Mouse (Mus musculus) hematopoietic stem cell, adult 5-6 weeks (primary cell): ENCODE data around the gene Tmprss15. TPM values are rescaled to one million over a fixed set of nuclear protein-coding genes. Genes with fewer than 3 reads are reported as not detected.

ENCODE experiments used
- ATAC-seq, 2 experiments: fragments of 125-278 bp in 1 of 2; replicated peaks in 1 of 2; 2 replicates each; pipeline ENCODE4 v1.8.0; 2016 to 2017; ENCODE audit warnings: inconsistent platforms in 2 of 2, mild to moderate bottlenecking in 2 of 2, moderate number of reproducible peaks in 2 of 2, low read depth in 1 of 2, moderate TSS enrichment in 1 of 2; ENCODE audit not compliant: low FRiP score in 2 of 2, poor library complexity in 2 of 2, severe bottlenecking in 2 of 2, insufficient read depth in 1 of 2, low TSS enrichment in 1 of 2
- total RNA-seq: library from RNA; stranded (forward); fragments of 172-1452, 232-1000 nt; gene quantifications from 2 replicates; pipeline ENCODE4 v1.2.3, GENCODE M21; 2017

Tmprss15 gene
- total RNA-seq, result not detected in 2 replicates

DNA sequence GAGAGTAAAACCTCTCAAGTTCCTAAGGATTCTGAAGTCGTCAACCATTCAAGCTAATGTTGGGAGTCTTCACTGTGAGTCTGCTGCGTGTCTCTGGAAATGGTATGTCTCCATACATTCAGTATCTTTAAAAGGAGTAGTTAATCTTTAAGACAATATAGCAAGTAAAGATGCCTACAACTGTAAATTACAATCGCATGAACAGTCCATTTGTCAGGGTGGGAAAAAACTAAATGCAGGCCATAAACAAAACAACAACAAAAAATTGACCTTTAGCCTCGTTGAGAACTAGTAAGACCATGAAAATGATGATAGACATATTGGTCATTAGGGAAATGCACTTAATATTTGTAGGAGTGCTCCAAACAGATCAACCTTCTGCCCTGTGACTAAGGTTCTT lies at the start of gene Tmprss15:
Gene Tmprss15 (minus strand): TSS at position 101 of the 400 bp plus-strand sequence.
- no peak for ATAC-seq

DNA sequence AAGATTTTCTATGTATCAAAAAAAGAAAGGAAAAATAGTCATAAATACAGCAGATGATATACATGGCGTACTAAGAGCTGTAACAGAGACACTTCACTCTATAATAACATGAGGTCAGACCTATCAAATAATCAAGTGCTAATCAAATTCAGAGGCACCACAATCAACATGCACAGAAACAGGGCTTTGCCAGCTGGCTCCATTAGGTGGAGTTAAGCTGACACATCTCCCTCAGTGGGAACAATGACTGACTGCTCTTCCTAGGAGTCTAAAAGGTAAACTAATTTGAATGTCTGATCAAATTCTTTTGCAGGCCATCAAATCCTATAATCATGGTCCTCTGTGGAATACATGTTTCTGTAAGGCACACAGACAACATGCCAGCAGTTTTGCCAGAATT lies 24.0 kb upstream of the Tmprss15 start:
- no peak for ATAC-seq

DNA sequence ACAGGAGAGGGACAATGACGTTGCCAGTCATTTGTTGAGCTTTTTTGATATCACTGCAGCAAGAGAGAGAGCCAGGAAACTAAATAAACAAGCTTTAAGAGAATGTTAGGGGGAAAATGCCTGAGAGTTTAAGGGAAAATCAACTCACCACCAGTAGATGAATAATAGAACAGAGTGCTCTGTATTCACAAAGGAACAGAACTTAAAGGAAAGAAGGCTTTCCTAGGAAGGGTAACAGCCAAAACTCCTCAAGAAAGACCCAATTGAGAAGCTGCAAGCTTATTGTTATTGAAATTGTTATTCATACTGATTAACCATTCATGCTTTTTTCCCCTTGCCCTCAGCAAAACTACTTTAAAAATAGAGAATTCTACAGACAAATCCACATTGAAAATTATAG lies 18.6 kb upstream of the Tmprss15 start:
- no peak for ATAC-seq

DNA sequence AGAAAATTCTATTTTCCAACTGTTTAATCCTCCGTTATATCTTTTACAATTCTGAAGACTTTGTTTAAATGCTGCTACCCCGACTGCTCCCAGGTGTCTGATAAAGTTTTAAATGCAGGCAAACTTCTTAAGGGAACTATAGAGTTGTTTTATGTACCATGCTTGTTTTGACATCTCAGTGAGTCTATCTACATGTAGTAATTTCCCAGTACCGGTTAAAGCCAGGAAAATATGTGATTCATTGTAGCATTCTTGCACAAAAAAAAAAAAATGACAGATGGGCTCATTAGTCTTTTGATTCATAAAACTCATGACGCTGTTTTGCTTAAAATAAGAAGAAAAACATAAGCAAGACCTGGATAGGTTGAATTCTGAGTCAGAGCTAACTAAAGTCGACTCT lies 18.1 kb upstream of the Tmprss15 start:
- ATAC-seq, result no peak

DNA sequence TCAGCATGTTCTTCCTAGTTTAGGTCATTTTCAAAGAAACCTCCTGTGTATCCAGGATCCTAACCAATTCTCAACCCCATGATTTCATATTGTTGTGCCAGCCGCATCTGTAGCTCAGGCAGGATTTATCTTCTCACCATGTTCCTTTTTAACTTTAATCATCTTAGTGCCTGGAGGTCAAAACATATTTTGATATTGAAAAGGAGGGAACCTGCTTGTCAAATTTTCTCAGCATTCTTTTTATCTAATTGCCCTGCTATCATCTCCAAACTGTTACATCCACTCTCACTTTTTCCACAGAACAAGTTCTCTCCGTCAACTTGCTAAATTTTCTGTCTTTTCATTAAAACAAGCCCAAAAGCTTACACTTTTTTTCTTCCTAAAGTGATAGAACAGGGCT lies 9.4 kb upstream of the Tmprss15 start:
- ATAC-seq, result no peak

DNA sequence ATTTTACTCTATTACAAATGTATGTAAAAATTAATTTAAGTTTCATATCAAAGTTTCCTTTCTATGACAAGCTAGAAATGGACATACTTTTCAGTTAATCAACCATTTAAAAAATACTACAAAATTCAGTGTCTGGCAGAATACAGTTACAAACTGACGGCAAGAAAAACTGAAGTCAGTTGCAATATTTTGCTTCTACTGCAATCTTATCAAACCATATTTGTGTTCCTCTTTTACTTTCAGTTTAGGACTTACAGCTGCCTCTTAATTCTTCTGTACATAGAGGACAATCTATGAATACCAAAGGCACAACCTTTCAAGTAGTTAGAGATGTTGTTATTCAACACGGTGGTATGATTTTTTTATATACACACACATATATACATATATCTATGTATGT lies 7.4 kb upstream of the Tmprss15 start:
- no peak for ATAC-seq

DNA sequence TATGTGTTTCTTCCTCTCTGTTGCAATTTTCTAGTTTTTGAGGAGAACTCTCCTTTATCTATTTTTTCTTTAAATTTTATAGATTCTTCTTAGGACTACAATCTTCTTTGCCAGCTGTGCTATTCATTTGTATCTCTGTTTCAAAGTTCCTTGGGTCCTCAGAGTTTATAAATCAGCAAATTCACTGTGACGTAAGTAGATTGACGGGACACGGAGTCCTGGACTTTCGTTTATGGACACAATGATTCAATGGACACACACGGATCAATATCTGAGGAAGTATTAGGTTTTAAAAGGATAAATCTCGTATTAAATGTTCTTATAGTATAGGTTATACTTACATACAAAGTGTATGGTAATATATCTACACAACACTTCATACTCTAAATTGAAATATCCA lies 4.3 kb downstream of the Tmprss15 start:
- ATAC-seq, result no peak

DNA sequence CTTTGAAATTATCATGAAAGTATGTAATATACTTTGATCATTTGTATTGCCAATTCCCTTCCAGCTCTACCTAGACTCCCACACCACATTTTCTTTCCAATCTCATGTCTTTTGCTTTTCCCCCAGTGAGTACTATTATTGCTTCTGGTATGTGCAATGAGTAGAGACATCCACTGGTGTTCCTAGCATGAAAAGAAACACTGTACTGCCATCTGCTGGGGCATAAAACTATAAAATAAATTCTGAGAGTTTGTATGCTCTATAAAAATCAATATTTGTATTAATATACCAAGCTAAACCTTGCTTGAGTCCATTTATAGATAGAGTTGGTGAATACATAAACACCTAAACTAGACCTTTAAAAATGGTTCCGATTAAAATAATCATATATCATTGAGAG lies 27.0 kb downstream of the Tmprss15 start:
- no peak for ATAC-seq

DNA sequence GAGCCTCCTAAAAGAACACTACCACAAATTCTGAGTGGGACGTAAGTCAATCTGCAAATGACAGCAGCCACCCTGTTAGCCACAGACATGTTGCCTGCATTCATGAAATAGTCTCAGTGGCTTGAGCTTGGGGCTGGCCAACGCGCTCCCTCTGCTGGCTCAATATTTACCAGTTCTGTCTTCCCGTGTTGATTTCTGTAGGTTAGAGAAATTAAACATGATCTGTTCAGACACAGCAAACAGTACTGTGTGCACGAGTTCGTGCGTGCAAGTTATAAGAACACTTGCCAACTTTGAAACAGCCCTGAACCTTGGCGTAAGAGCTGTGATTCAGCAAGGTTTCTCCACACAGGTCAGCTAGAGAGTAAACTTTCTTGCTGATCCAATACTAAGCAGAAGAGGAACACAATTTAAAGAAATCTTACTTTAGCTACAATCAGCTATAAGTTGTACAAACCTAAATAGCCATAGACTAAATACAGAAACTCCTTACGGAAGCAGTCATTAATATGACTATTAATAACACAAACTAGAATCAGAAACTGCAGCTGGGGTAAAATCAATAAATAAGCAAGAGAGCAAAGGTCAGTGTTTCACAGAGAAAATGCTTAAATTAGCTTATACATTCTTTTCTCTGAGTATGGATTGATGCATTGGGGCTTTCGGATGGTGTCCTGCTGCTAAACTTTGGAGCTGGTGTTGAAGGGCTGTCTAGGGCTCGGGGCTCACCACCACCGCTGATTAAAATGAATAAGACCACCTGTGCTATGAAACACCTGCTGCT lies 31.9 kb downstream of the Tmprss15 start:
- ATAC-seq, result peak; percentile 39 to 49; a peak in 3 of 4 replicates

DNA sequence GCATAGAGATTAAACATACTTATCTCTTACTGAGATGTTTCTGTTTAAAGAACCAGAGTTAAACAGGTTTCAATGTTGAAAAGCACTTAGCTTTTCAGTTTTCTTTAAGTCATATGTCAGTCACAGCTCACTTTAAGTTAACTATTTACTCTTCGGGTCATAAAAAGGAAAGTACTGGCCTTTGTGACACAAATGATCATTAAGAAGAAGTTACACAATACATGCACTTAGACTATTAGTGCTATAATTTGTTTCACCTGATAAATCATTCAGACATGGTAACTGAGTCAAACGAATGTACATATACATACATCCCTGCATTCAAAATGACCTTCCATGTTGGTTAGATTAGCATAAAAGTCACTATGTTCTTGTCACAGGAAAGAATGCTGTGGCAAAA lies 58.3 kb downstream of the Tmprss15 start:
- no peak for ATAC-seq

DNA sequence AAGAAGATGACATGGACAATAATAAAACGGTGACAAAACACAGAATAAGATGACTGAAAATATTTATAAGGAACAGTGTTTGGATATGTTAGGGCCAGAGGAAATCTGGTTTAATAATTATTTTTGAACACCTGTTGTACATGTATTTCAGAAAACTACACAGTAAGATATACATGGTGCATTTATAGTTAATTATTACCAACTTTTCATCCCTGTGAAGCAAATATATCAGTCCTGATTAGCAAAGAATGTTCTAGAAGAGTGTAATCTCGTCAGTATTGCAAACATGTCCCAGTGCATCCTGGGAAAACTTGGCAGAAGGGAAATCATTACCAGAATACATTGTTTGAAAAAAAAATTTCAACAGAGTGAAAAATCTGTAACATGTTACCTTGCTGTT lies 88.1 kb downstream of the Tmprss15 start:
- no peak for ATAC-seq

DNA sequence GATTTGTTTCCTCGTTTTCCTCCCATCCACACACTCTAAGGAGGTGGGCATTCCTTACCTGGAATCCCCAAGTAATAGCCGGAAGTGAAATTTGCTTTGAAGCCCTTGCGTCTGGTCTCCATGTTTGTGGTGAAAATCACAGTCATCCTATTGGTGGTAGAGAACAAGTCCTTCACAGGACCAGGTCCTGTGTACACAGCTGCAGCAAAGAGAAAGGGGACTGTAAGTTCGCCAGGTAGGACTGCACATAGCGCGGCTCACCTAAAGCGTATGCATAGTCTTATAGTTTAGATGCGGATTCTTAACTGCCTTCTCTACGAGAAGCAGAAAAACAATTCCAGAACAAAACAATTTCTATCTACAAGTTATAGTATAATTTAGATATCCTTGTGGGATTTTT lies 89.2 kb downstream of the Tmprss15 start:
- ATAC-seq, result no peak

DNA sequence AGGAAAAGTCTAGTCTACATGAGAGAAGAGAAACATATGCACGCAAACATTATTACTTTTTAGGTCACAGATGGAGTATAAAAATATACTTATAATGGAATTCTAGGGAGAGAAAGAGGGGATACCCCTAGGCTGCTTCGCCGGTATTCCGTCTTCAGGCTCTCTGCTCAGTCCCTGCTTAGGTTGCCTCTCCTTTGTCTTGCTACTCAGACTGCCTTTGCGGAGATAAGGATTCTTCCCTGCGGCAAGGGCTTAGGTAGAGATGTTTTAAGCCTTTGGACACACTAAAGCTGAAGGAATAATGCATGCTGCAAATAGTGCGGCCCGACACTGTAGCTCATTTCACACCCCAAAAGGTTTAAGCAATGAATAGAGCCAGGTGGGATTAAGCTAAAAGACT lies 114.5 kb downstream of the Tmprss15 start:
- no peak for ATAC-seq

DNA sequence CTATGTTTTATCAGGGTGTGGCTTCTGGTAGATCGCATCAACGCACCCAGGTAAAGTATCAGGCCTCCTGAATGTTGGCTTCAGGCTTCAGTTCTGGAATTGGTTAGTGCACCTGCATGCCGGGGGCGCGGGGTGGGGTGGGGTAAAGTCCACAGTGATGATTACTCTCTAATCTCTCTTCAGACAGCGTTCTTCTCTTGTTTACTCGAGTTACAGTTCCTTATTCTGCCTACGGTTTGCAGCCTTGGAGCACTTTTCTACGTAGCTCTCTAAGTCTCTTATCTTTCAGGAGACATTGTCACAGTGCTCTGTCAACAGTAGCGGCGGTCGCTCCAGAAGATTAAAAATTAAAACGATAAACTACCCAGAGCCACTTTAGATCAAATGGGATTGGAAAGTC lies 116.8 kb downstream of the Tmprss15 start:
- no peak for ATAC-seq

DNA sequence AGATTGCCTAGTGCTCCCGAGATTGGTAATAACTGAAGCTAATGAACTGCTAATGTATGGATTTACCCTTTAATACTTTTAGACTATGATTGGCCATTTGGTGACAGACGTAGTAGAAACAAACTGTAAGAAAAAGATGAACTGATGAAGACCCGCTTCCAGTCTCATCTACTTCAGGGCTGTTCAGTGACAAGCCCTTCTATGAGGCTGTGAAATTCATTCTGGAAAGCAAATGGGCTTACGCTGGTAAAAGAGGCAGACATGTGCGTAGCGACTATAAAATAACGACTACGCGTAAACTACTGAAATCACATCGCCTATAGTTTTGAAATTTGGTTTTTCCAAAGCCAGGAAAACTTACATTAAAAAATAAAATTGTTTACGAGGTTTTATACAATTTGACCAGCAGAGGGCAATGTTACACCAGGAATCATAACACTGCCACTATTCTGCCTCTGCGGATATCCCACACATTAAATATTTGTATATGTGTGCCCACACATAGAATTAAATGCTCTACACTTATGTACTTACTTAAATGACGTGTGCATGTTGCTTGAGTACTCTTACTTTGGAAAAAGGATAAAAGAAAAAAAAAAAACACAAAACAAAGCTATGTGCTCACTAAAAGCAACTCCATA lies 121.7 kb downstream of the Tmprss15 start:
- ATAC-seq, result peak; percentile 46 to 60; a peak in 1 of 4 replicates

DNA sequence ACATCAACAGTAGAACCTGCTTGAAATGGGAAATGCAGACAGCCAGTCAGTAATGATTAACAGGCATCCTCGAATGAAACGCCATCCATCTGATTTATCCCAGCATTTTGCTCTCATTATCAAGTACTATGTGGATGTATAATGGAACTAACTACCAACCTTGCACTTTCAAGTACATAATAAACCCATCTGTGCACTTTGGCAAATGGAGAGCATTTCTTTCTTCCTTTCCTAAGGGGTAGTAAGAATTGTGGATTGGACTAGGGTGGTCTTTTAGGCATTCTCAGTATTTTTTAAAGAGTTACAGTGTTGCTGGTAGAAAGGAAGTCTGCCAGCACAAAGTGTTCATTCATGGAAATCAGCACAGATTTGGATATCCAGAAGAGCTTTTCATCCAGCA lies 133.5 kb downstream of the Tmprss15 start:
- ATAC-seq, result no peak

DNA sequence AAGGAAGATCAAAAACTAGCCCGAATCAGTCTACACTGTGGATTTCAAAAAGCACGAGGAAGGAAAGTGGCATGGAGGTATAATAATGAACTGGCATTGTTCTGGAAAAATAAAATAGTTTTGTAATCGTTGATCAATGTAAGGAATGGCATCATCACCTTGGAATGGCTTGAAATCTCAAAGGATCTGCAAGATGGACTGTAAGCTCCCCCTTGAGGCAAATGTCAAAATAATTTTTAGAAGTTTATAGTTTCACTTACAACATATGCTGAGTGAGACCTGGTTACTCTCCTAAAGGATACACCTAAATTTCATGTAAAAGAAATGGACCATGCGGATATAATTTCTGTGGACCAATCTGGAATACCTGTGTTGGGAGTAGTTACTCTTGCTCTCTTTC lies 140.5 kb downstream of the Tmprss15 start:
- no peak for ATAC-seq

DNA sequence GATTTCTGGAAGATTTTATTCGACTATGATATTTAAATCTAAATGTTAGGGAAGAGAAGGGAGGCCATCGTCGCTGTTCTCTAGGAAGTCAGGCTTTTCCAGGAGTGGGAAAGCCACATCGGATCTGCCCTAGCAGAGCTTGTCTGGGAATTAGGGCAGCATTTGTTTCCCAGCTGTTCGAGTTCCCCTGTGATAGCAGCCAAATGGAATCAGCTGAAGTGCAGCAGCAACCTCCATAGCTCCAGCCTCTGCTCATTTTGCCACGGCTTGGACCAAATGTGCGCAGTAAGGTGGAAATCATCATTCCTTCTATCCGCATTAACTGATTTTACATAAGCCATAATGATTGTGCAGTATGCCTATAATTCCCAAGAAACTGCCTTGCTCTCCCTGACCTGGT lies 153.1 kb downstream of the Tmprss15 start:
- ATAC-seq, result no peak

DNA sequence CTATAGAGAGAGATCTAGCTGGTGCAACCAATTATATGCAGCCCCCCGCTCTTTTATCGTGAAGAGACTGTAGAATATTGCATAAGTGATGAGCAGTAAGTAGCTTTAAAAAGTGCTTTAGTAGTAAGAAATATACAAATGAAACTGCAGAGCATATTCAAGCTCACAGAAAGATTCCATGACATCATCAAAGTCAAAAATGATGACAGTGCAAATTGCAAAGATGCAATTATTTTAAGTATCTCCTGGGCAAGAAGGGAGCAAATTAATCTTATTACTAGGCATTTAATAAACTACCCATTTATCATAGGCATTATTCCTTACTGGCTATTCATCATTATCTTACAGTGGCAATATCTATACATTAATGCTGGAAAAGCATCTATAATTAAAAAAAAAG lies 156.6 kb downstream of the Tmprss15 start:
- no peak for ATAC-seq
